Mouse (Mus musculus) liver, adult 2 months (tissue): ENCODE results near the gene Col6a6.

Experiments
- CTCF ChIP-seq: fragments of 200-500 bp; IDR thresholded peaks from 2 replicates; pipeline ENCODE4 v1.5.1; 2011; ENCODE audit warnings: low read depth, low read length, control low read depth
- POLR2A ChIP-seq: fragments of 200-500 bp; IDR thresholded peaks from 2 replicates; pipeline ENCODE4 v1.6.1; 2011; ENCODE audit warnings: low read length, control low read depth; ENCODE audit not compliant: insufficient read depth; ENCODE audit errors: extremely low read depth

DNA sequence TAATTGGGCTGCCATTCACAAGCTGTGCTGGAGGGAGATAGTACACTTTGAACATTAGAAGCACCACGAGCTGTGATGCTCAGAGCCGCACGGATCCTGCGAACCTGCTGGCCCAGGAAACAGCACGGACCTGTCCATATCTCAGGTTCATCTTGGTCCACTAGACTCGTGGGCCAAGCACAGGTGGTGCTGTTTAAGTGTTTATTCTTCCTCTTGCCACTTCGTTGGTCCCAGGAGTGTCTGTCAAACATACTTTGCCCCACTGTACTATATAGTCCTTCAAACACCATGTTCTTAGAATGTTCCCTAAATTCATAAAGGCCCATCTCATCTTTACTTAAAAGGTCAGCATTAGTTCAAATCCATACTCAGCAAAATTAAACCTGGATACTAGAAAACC lies 65.7 kb downstream of the Col6a6 start:
- no peak for TF ChIP-seq POLR2A
- no peak for TF ChIP-seq CTCF
